Mouse (Mus musculus) hindbrain, embryonic 10.5 days (tissue): ENCODE data around the gene Fam166a. TPM values are rescaled to one million over a fixed set of nuclear protein-coding genes. Genes with fewer than 3 reads are reported as not detected.
A peak's percentile ranks its signal among the peaks of the same experiment; 100 is the strongest.

Experiments
- DNase-seq: peaks from one replicate; pipeline ENCODE4 v3.0.0-alpha.2; 2017; ENCODE audit warnings: low spot score
- H3K27ac ChIP-seq: fragments of 300-500 bp; sonication (generic); 2 replicates; pipeline ENCODE4 v1.5.1; 2016; ENCODE audit warnings: mild to moderate bottlenecking, moderate library complexity
- H3K27me3 ChIP-seq: fragments of 300-500 bp; sonication (generic); 2 replicates; pipeline ENCODE4 v1.6.1; 2016; ENCODE audit warnings: mild to moderate bottlenecking; ENCODE audit not compliant: poor library complexity, insufficient read depth, severe bottlenecking
- H3K36me3 ChIP-seq: fragments of 300-500 bp; sonication (generic); 2 replicates; pipeline ENCODE4 v1.6.1; 2016; ENCODE audit warnings: mild to moderate bottlenecking, moderate library complexity
- H3K4me1 ChIP-seq: fragments of 300-500 bp; sonication (generic); replicated peaks from 2 replicates; pipeline ENCODE4 v1.6.1; 2016; ENCODE audit warnings: mild to moderate bottlenecking
- H3K4me3 ChIP-seq: fragments of 300-500 bp; sonication (generic); 2 replicates; pipeline ENCODE4 v1.5.1; 2016; ENCODE audit warnings: mild to moderate bottlenecking, moderate library complexity
- H3K9me3 ChIP-seq: fragments of 300-500 bp; sonication (generic); 2 replicates; pipeline ENCODE4 v1.6.1; 2016; ENCODE audit warnings: mild to moderate bottlenecking, moderate library complexity
- WGBS: fragments of 180-500 bp; shearing (Covaris S2); methylation state at CpG from one replicate; pipeline ENCODE4 v1.1.7; 2016; 5-methylcytosine and 5-hydroxymethylcytosine counted together
- polyA plus RNA-seq: library from polyadenylated mRNA; unstranded; fragments of >200 nt; fragmentation: Nextera tagmentation; extraction: Ambion mirVana; gene quantifications from 2 replicates; pipeline ENCODE4 v1.2.1, GENCODE M21; 2016

The Fam166a gene
- polyA plus RNA-seq, result not detected in 2 replicates

GRCm38 (mm10) chr2:25218445-25218844 is at the start of gene Fam166a:
Gene Fam166a (plus strand): TSS chr2:25218745.
- Histone ChIP-seq H3K27ac (no peak within 1 kb of the TSS), H3K4me3 (no peak within 1 kb of the TSS), H3K4me1 (peaks cover 22% of the 10 kb centered on the region), H3K36me3 (peaks cover 25% of the 10 kb centered on the region), H3K27me3 (peaks cover 5% of the 10 kb centered on the region; the same call in 1 of the 2 replicates), H3K9me3 (no peaks in the 10 kb centered on the region)
- no peak for DNase-seq

- peak; percentile 86 for DNase-seq
- WGBS, result 12% methylated on average over 5 of the region's 5 CpGs
- Histone ChIP-seq H3K27me3 (0 out of 2 replicates have a peak, but pooled peaks cover 6% of the 10 kb centered on the region), H3K4me3 (peak overlapping the region; percentile 28), H3K36me3 (no peaks in the 10 kb centered on the region), H3K9me3 (no peaks in the 10 kb centered on the region), H3K27ac (peak overlapping the region; percentile 95), H3K4me1 (peaks cover 97% of the 10 kb centered on the region)
These were observed 48.8 kb upstream of the Fam166a start for GRCm38 (mm10) chr2:25169778-25170177.

GRCm38 (mm10) chr2:25170326-25171100 is 48.0 kb upstream of the Fam166a start:
- Histone ChIP-seq H3K27me3 (0 out of 2 replicates have a peak, but pooled peaks cover 6% of the 10 kb centered on the region), H3K36me3 (no peaks in the 10 kb centered on the region), H3K4me1 (peaks cover 97% of the 10 kb centered on the region), H3K4me3 (peak overlapping the region; percentile 28), H3K27ac (peak overlapping the region; percentile 95), H3K9me3 (no peaks in the 10 kb centered on the region)
- WGBS, result 78% methylated on average over 10 of the region's 10 CpGs
- DNase-seq, result no peak

GRCm38 (mm10) chr2:25171101-25171768 is 47.3 kb upstream of the Fam166a start:
- H3K9me3 ChIP-seq, result no peaks in the 10 kb centered on the region
- DNase-seq, result no peak
- 85% methylated on average over 6 of the region's 6 CpGs for WGBS
- H3K27ac ChIP-seq, result peak overlapping the region; percentile 95
- H3K36me3 ChIP-seq, result no peaks in the 10 kb centered on the region
- peaks cover 97% of the 10 kb centered on the region for H3K4me1 ChIP-seq
- H3K4me3 ChIP-seq, result no peak overlapping the region
- H3K27me3 ChIP-seq, result 0 out of 2 replicates have a peak, but pooled peaks cover 6% of the 10 kb centered on the region

- Histone ChIP-seq H3K27ac (peak overlapping the region; percentile 95), H3K4me3 (no peak overlapping the region), H3K36me3 (no peaks in the 10 kb centered on the region), H3K9me3 (no peaks in the 10 kb centered on the region), H3K4me1 (peaks cover 97% of the 10 kb centered on the region), H3K27me3 (0 out of 2 replicates have a peak, but pooled peaks cover 9% of the 10 kb centered on the region)
- DNase-seq, result no peak
- 68% methylated on average over 1 of the region's 1 CpGs for WGBS
These were observed 46.8 kb upstream of the Fam166a start for GRCm38 (mm10) chr2:25171769-25172153.

GRCm38 (mm10) chr2:25172629-25173028 is 45.9 kb upstream of the Fam166a start:
- Histone ChIP-seq H3K36me3 (no peaks in the 10 kb centered on the region), H3K27me3 (0 out of 2 replicates have a peak, but pooled peaks cover 9% of the 10 kb centered on the region), H3K4me1 (peaks cover 97% of the 10 kb centered on the region), H3K27ac (peak overlapping the region; percentile 95), H3K9me3 (no peaks in the 10 kb centered on the region), H3K4me3 (no peak overlapping the region)
- DNase-seq, result no peak
- WGBS, result 79% methylated on average over 8 of the region's 8 CpGs

GRCm38 (mm10) chr2:25173821-25174220 is 44.7 kb upstream of the Fam166a start:
- H3K27ac ChIP-seq, result peak overlapping the region; percentile 95; the same call in 1 of the 2 replicates
- peaks cover 13% of the 10 kb centered on the region; the same call in 1 of the 2 replicates for H3K27me3 ChIP-seq
- H3K4me3 ChIP-seq, result no peak overlapping the region
- H3K36me3 ChIP-seq, result no peaks in the 10 kb centered on the region
- no peaks in the 10 kb centered on the region for H3K9me3 ChIP-seq
- no peak for DNase-seq
- WGBS, result 90% methylated on average over 4 of the region's 4 CpGs
- H3K4me1 ChIP-seq, result peaks cover 97% of the 10 kb centered on the region

GRCm38 (mm10) chr2:25174866-25175689 is 43.5 kb upstream of the Fam166a start:
- H3K27ac ChIP-seq, result peak overlapping the region; percentile 98
- no peaks in the 10 kb centered on the region for H3K9me3 ChIP-seq
- WGBS, result 51% methylated on average over 7 of the region's 7 CpGs
- peaks cover 21% of the 10 kb centered on the region; the same call in 1 of the 2 replicates for H3K27me3 ChIP-seq
- H3K4me1 ChIP-seq, result peaks cover 97% of the 10 kb centered on the region
- H3K4me3 ChIP-seq, result 0 out of 2 replicates have a peak overlapping the region, but pooled peaks have one; percentile 3
- DNase-seq, result no peak
- H3K36me3 ChIP-seq, result no peaks in the 10 kb centered on the region

- Histone ChIP-seq H3K9me3 (no peaks in the 10 kb centered on the region), H3K27me3 (peaks cover 21% of the 10 kb centered on the region; the same call in 1 of the 2 replicates), H3K4me3 (0 out of 2 replicates have a peak overlapping the region, but pooled peaks have one; percentile 3), H3K27ac (peak overlapping the region; percentile 98), H3K4me1 (peaks cover 94% of the 10 kb centered on the region), H3K36me3 (no peaks in the 10 kb centered on the region)
- WGBS, result 80% methylated on average over 4 of the region's 4 CpGs
- DNase-seq, result no peak
These were observed 42.9 kb upstream of the Fam166a start for GRCm38 (mm10) chr2:25175690-25176078.

- Histone ChIP-seq H3K27me3 (peaks cover 21% of the 10 kb centered on the region; the same call in 1 of the 2 replicates), H3K4me3 (peak overlapping the region; percentile 45), H3K9me3 (no peaks in the 10 kb centered on the region), H3K4me1 (peaks cover 89% of the 10 kb centered on the region), H3K27ac (peak overlapping the region; percentile 98), H3K36me3 (no peaks in the 10 kb centered on the region)
- no peak for DNase-seq
- WGBS, result 66% methylated on average over 6 of the region's 6 CpGs
These were observed 42.0 kb upstream of the Fam166a start for GRCm38 (mm10) chr2:25176573-25176972.

GRCm38 (mm10) chr2:25177076-25177475 is 41.5 kb upstream of the Fam166a start:
- Histone ChIP-seq H3K4me1 (peaks cover 84% of the 10 kb centered on the region), H3K27me3 (peaks cover 21% of the 10 kb centered on the region; the same call in 1 of the 2 replicates), H3K4me3 (peak overlapping the region; percentile 45), H3K27ac (peak overlapping the region; percentile 98), H3K9me3 (no peaks in the 10 kb centered on the region), H3K36me3 (no peaks in the 10 kb centered on the region)
- no peak for DNase-seq
- 44% methylated on average over 4 of the region's 4 CpGs for WGBS

- H3K27me3 ChIP-seq, result peaks cover 21% of the 10 kb centered on the region; the same call in 1 of the 2 replicates
- peaks cover 2% of the 10 kb centered on the region for H3K36me3 ChIP-seq
- H3K4me3 ChIP-seq, result peak overlapping the region; percentile 45
- peak overlapping the region; percentile 98 for H3K27ac ChIP-seq
- H3K4me1 ChIP-seq, result peaks cover 80% of the 10 kb centered on the region
- DNase-seq, result peak; percentile 76
- 2% methylated on average over 6 of the region's 6 CpGs for WGBS
- H3K9me3 ChIP-seq, result no peaks in the 10 kb centered on the region
These were observed 40.9 kb upstream of the Fam166a start for GRCm38 (mm10) chr2:25177685-25178084.
